Mouse (Mus musculus) spleen, adult 2 months (tissue): ENCODE results near the gene Dhx40.

Source experiments
- CTCF ChIP-seq: fragments of 200-500 bp; IDR thresholded peaks from 2 replicates; pipeline ENCODE4 v1.5.1; 2011; ENCODE audit warnings: mild to moderate bottlenecking, inconsistent platforms; ENCODE audit not compliant: insufficient read depth, insufficient read length, insufficient replicate concordance; ENCODE audit errors: extremely low read depth
- POLR2A ChIP-seq: fragments of 200-500 bp; IDR thresholded peaks from 2 replicates; pipeline ENCODE4 v1.6.1; 2011; ENCODE audit warnings: low read depth, low read length, inconsistent platforms

DNA sequence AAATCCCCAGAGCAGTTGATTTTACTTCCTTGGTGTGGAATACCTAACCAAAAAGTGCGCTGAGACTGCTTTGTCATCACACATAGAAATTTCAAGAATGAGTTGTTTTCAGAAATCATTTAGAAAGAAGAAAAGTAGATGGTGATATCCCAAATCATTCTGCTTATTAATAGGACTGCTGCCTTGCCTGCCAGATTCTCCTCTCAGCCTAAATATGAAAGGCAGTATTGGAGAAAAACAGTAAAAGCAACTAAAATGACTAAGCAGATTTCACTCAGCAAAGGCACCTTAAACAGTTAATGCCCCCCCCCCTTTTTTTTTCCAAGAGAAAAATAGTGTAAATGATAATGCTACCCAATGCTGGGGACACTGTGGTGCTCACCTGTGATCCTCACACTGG, 48.3 kb downstream of the Dhx40 start:
- no peak for TF ChIP-seq CTCF
- TF ChIP-seq POLR2A = no peak
